29 mouse cellular contexts compared by ENCODE assay signal in genomic region chr11:86719390-86719789, GRCm38 (mm10). TPM values are rescaled to one million over a fixed set of nuclear protein-coding genes. Genes with fewer than 3 reads are reported as not detected.
DNase-seq lines count a peak whose midpoint lies in the region; ATAC-seq and TF ChIP-seq lines count a peak whose summit lies in the region.
"Had no signal": no experiment of that assay in that cellular context is flagged by ENCODE, and none has a peak within 500 bp of the region (broad histone marks: within the 10 kb centered on the region; RNA-seq: fewer than 3 reads in every experiment).

No protein-coding gene starts in this region.

- no peak overlapping the region for H3K9ac ChIP-seq in stomach, postnatal 0 days (ENCODE audit: low read length)
- H3K9ac ChIP-seq: embryonic facial prominence, embryonic 12.5 days; forebrain, embryonic 15.5 days; hindbrain, embryonic 13.5 days; lung, embryonic 15.5 days; midbrain, embryonic 13.5 days had no signal

- peak overlapping the region; percentile 4; the same call in 1 of the 2 replicates for H3K27ac ChIP-seq in gastrocnemius, adult 2 months
- no peak overlapping the region for H3K27ac ChIP-seq in forebrain, embryonic 10.5 days
- H3K27ac ChIP-seq in stomach, postnatal 0 days (replicated peaks) = no peak overlapping the region
- H3K27ac ChIP-seq: embryonic facial prominence, embryonic 12.5 days; forebrain, embryonic 15.5 days; hindbrain, embryonic 13.5 days; lung, embryonic 15.5 days; midbrain, embryonic 13.5 days had no signal

- intact Hi-C loops in gastrocnemius, adult 2 months (cut with DNase I) = no loop called here

- no peak overlapping the region for H3K4me2 ChIP-seq in stomach, postnatal 0 days (replicated peaks; ENCODE audit: low read depth)
- H3K4me2 ChIP-seq: embryonic facial prominence, embryonic 12.5 days; forebrain, embryonic 15.5 days; heart, embryonic 11.5 days; hindbrain, embryonic 13.5 days; lung, embryonic 15.5 days; midbrain, embryonic 13.5 days had no signal

- no peak for TF ChIP-seq EP300 in stomach, postnatal 0 days (optimal IDR thresholded peaks at IDR 0.05)

- H3K36me3 ChIP-seq in forebrain, embryonic 10.5 days (replicated peaks) = peaks cover 90% of the 10 kb centered on the region
- peaks cover 25% of the 10 kb centered on the region for H3K36me3 ChIP-seq in stomach, postnatal 0 days (ENCODE audit: control insufficient read depth, insufficient read depth, low read length)

- WGBS in forebrain, embryonic 10.5 days = 95% methylated on average over 8 of the region's 8 CpGs
- 83% methylated on average over 8 of the region's 8 CpGs for WGBS in stomach, postnatal 0 days

- peak; percentile 20 for DNase-seq in gastrocnemius, adult 2 months
- no peak for DNase-seq in gastrocnemius, adult 18-20 months (ENCODE audit: low spot score)
- DNase-seq in spleen, postnatal 36 days (ENCODE audit: low spot score in 2 of 2) = peak; percentile 62 to 68
- no peak for DNase-seq in spleen, adult 12 weeks (ENCODE audit: low spot score)
- no peak for DNase-seq in forebrain, embryonic 10.5 days (ENCODE audit: extremely low spot score, low spot score)
- DNase-seq in lung, postnatal 25 days (ENCODE audit: low spot score) = no peak
- no peak for DNase-seq in stomach, postnatal 0 days (ENCODE audit: low spot score)
- DNase-seq: adrenal gland, postnatal 25 days; cerebellum, adult 8-10 months; cerebellum, postnatal 25 days; embryo, embryonic 11 days; heart, postnatal 36 days; kidney, adult 9 months; kidney, postnatal 14 days; layer of hippocampus, adult 9-11 months; liver; lung, postnatal 36 days; right cerebral cortex, postnatal 25 days; thymus, adult 2 months; thymus, postnatal 36 days had no signal

- no peak for TF ChIP-seq CTCF in gastrocnemius, adult 2 months (IDR thresholded peaks at IDR 0.05)
- TF ChIP-seq CTCF in stomach, postnatal 0 days (IDR thresholded peaks at IDR 0.05; ENCODE audit: low read depth) = no peak

- no peaks in the 10 kb centered on the region for H3K27me3 ChIP-seq in forebrain, embryonic 10.5 days (ENCODE audit: poor library complexity, severe bottlenecking)
- H3K27me3 ChIP-seq in stomach, postnatal 0 days (ENCODE audit: control insufficient read depth, insufficient read depth, low read length) = no peaks in the 10 kb centered on the region
- H3K27me3 ChIP-seq: embryonic facial prominence, embryonic 12.5 days; forebrain, embryonic 15.5 days; hindbrain, embryonic 13.5 days; lung, embryonic 15.5 days; midbrain, embryonic 13.5 days had no signal

- no peak overlapping the region for H3K4me3 ChIP-seq in gastrocnemius, adult 2 months
- H3K4me3 ChIP-seq in forebrain, embryonic 10.5 days = no peak overlapping the region
- no peak overlapping the region for H3K4me3 ChIP-seq in stomach, postnatal 0 days (ENCODE audit: low read depth, low read length)
- H3K4me3 ChIP-seq: embryonic facial prominence, embryonic 12.5 days; forebrain, embryonic 15.5 days; hindbrain, embryonic 13.5 days; lung, embryonic 15.5 days; midbrain, embryonic 13.5 days had no signal

- peak; percentile 53 to 64 for ATAC-seq in hematopoietic stem cell, adult 5-6 weeks (replicated peaks in 1 of 2; ENCODE audit: insufficient read depth in 1 of 2, low FRiP score in 2 of 2, low TSS enrichment in 1 of 2, low read depth in 1 of 2, poor library complexity in 2 of 2, severe bottlenecking in 2 of 2)
- ATAC-seq in stomach, postnatal 0 days (ENCODE audit: low FRiP score, low TSS enrichment) = no peak
- ATAC-seq: CD4-positive, CD25-positive, alpha-beta regulatory T cell, adult 4 months; forebrain, embryonic 15.5 days; intestine, embryonic 16.5 days; midbrain, embryonic 13.5 days had no signal

- H3K4me1 ChIP-seq in forebrain, embryonic 10.5 days = no peaks in the 10 kb centered on the region
- no peaks in the 10 kb centered on the region for H3K4me1 ChIP-seq in stomach, postnatal 0 days (replicated peaks; ENCODE audit: control insufficient read depth, insufficient read depth)
- H3K4me1 ChIP-seq: embryonic facial prominence, embryonic 12.5 days; forebrain, embryonic 15.5 days; hindbrain, embryonic 13.5 days; lung, embryonic 15.5 days; midbrain, embryonic 13.5 days had no signal

- no peaks in the 10 kb centered on the region for H3K9me3 ChIP-seq in forebrain, embryonic 10.5 days
- no peaks in the 10 kb centered on the region for H3K9me3 ChIP-seq in stomach, postnatal 0 days (ENCODE audit: control insufficient read depth, low read length)
- H3K9me3 ChIP-seq: embryonic facial prominence, embryonic 12.5 days; forebrain, embryonic 15.5 days; hindbrain, embryonic 13.5 days; lung, embryonic 15.5 days; midbrain, embryonic 13.5 days had no signal

RNA-seq across cellular contexts. Expression of gene Ptrh2, which starts 35.6 kb away (rescaled TPM):
- 1 to 10 TPM; 6.0 to 7.9 TPM for total RNA-seq in gastrocnemius, adult 2 months (2021)
- total RNA-seq in gastrocnemius, adult 18-20 months (2021) = 1 to 10 TPM; 6.3 to 6.5 TPM
- total RNA-seq in hematopoietic stem cell, adult 5-6 weeks (2017) = 26.0 and 28.4 TPM in 2 replicates
- polyA plus RNA-seq in forebrain, embryonic 10.5 days (2016; fragmentation: Nextera tagmentation; extraction: Ambion mirVana) = 45.0 and 48.9 TPM in 2 replicates
- polyA plus RNA-seq in stomach, postnatal 0 days (2015; fragmentation: Nextera tagmentation; extraction: Ambion mirVana) = 19.4 and 19.8 TPM in 2 replicates

RNA-seq across cellular contexts. Expression of gene Vmp1, which starts 35.8 kb away (rescaled TPM):
- 100 to 1,000 TPM in 1 of 2 experiments, 10 to 100 TPM in 1; 84.0 to 115 TPM for total RNA-seq in gastrocnemius, adult 2 months (2021)
- total RNA-seq in gastrocnemius, adult 18-20 months (2021) = 10 to 100 TPM; 76.3 to 84.8 TPM
- total RNA-seq in hematopoietic stem cell, adult 5-6 weeks (2017) = 137 and 202 TPM in 2 replicates
- 93.0 and 97.4 TPM in 2 replicates for polyA plus RNA-seq in forebrain, embryonic 10.5 days (2016; fragmentation: Nextera tagmentation; extraction: Ambion mirVana)
- 162 and 181 TPM in 2 replicates for polyA plus RNA-seq in stomach, postnatal 0 days (2015; fragmentation: Nextera tagmentation; extraction: Ambion mirVana)

RNA-seq across cellular contexts. Expression of gene Cltc, which starts 38.0 kb away (rescaled TPM):
- total RNA-seq in gastrocnemius, adult 2 months (2021) = 100 to 1,000 TPM; 134 to 136 TPM
- 100 to 1,000 TPM; 123 to 132 TPM for total RNA-seq in gastrocnemius, adult 18-20 months (2021)
- 133 and 137 TPM in 2 replicates for total RNA-seq in hematopoietic stem cell, adult 5-6 weeks (2017)
- 137 and 141 TPM in 2 replicates for polyA plus RNA-seq in forebrain, embryonic 10.5 days (2016; fragmentation: Nextera tagmentation; extraction: Ambion mirVana)
- 63.8 and 64.5 TPM in 2 replicates for polyA plus RNA-seq in stomach, postnatal 0 days (2015; fragmentation: Nextera tagmentation; extraction: Ambion mirVana)

Comparison
In these comparisons a context has a peak if more than half of its experiments do, and no peak if none do; other contexts are left out.
1. DNase-seq: peak in gastrocnemius, adult 2 months (single experiment) and spleen, postnatal 36 days (2 of 2); none in gastrocnemius, adult 18-20 months (single experiment), spleen, adult 12 weeks (single experiment), forebrain, embryonic 10.5 days (single experiment), lung, postnatal 25 days (single experiment) and stomach, postnatal 0 days (single experiment).